Mouse (Mus musculus) megakaryocyte-erythroid progenitor cell, adult 5-6 weeks (primary cell): Measurements from ENCODE around the gene Sod3. TPM values are rescaled to one million over a fixed set of nuclear protein-coding genes. Genes with fewer than 3 reads are reported as not detected.

Source experiments
- ATAC-seq: replicated peaks from 2 replicates; pipeline ENCODE4 v1.8.0; 2016; ENCODE audit warnings: mild to moderate bottlenecking, inconsistent platforms; ENCODE audit not compliant: severe bottlenecking, poor library complexity, low FRiP score, low TSS enrichment
- total RNA-seq, 2 experiments: library from RNA; stranded (forward) in 1 of 2; stranded (reverse) in 1 of 2; fragments of 200-1000, 215-1000 nt in 1 of 2; fragments of >200 nt in 1 of 2; fragmentation: Nextera tagmentation in 1 of 2; gene quantifications; 2 replicates each; pipeline ENCODE4 v1.2.3; 2014 to 2017

Gene Sod3
- total RNA-seq, 2 experiments from 2014 or later, result not detected

GRCm38 (mm10) chr5:52367866-52368840 is 4.6 kb downstream of the Sod3 start:
- ATAC-seq, result no peak

- ATAC-seq, result no peak
These were observed 7.3 kb downstream of the Sod3 start for GRCm38 (mm10) chr5:52370901-52371300.

- no peak for ATAC-seq
These were observed 12.3 kb downstream of the Sod3 start for GRCm38 (mm10) chr5:52375847-52376246.

- no peak for ATAC-seq
These were observed 19.2 kb downstream of the Sod3 start for GRCm38 (mm10) chr5:52382837-52383236.

GRCm38 (mm10) chr5:52383748-52384147 is 20.2 kb downstream of the Sod3 start:
- no peak for ATAC-seq

- no peak for ATAC-seq
These were observed 22.4 kb downstream of the Sod3 start for GRCm38 (mm10) chr5:52386016-52386415.

GRCm38 (mm10) chr5:52388092-52388749 is 24.6 kb downstream of the Sod3 start:
- ATAC-seq, result no peak

GRCm38 (mm10) chr5:52390381-52390780 is 26.8 kb downstream of the Sod3 start:
- ATAC-seq, result no peak

- no peak for ATAC-seq
These were observed 27.9 kb downstream of the Sod3 start for GRCm38 (mm10) chr5:52391471-52391870.

- ATAC-seq, result no peak
These were observed 30.2 kb downstream of the Sod3 start for GRCm38 (mm10) chr5:52393756-52394155.

- no peak for ATAC-seq
These were observed 40.8 kb downstream of the Sod3 start for GRCm38 (mm10) chr5:52404373-52404772.

- no peak for ATAC-seq
These were observed 45.2 kb downstream of the Sod3 start for GRCm38 (mm10) chr5:52408668-52409315.

- no peak for ATAC-seq
These were observed 46.6 kb downstream of the Sod3 start for GRCm38 (mm10) chr5:52410197-52410596.

- ATAC-seq, result 0 out of 2 replicates have a peak, but pooled peaks have one; percentile 47
These were observed 48.0 kb downstream of the Sod3 start for GRCm38 (mm10) chr5:52411567-52411966.

GRCm38 (mm10) chr5:52415193-52415592 is 51.6 kb downstream of the Sod3 start:
- no peak for ATAC-seq

- ATAC-seq, result no peak
These were observed 52.3 kb downstream of the Sod3 start for GRCm38 (mm10) chr5:52415917-52416316.

GRCm38 (mm10) chr5:52416485-52416884 is 52.9 kb downstream of the Sod3 start:
- ATAC-seq, result no peak
